Mouse (Mus musculus) forebrain, embryonic 14.5 days (tissue): ENCODE data around the gene Nek5. TPM values are rescaled to one million over a fixed set of nuclear protein-coding genes. Genes with fewer than 3 reads are reported as not detected.

Experiments
- ATAC-seq: fragments of 200-750 bp; cut with Nextera tagmentation; 2 replicates; pipeline ENCODE4 v1.8.0; 2017; ENCODE audit warnings: mild to moderate bottlenecking, moderate library complexity
- DNase-seq: peaks from one replicate; pipeline ENCODE4 v3.0.0-alpha.2; 2015; ENCODE audit warnings: low spot score
- H3K27ac ChIP-seq: fragments of 300-500 bp; sonication (generic); 2 replicates; pipeline ENCODE4 v1.5.1; 2014; ENCODE audit warnings: low read depth, mild to moderate bottlenecking, control low read depth, low read length, moderate library complexity
- H3K27me3 ChIP-seq: fragments of 300-500 bp; sonication (generic); replicated peaks from 2 replicates; pipeline ENCODE4 v1.6.1; 2014; ENCODE audit warnings: low read length, control low read depth, mixed read lengths; ENCODE audit not compliant: control insufficient read depth, insufficient read depth
- H3K36me3 ChIP-seq: fragments of 300-500 bp; sonication (generic); 2 replicates; pipeline ENCODE4 v1.6.1; 2014; ENCODE audit warnings: low read length, control low read depth; ENCODE audit not compliant: control insufficient read depth, insufficient read depth
- H3K4me1 ChIP-seq: fragments of 300-500 bp; sonication (generic); 2 replicates; pipeline ENCODE4 v1.6.1; 2014; ENCODE audit warnings: antibody characterized with exemption, low read length, control low read depth; ENCODE audit not compliant: control insufficient read depth, insufficient read depth
- H3K4me2 ChIP-seq: fragments of 300-500 bp; sonication (generic); 2 replicates; pipeline ENCODE4 v1.6.1; 2014; ENCODE audit warnings: mild to moderate bottlenecking, control low read depth, low read length
- H3K4me3 ChIP-seq: fragments of 300-500 bp; sonication (generic); 2 replicates; pipeline ENCODE4 v1.5.1; 2014; ENCODE audit warnings: low read depth, low read length, control low read depth
- H3K9ac ChIP-seq: fragments of 300-500 bp; sonication (generic); 2 replicates; pipeline ENCODE4 v1.6.1; 2014; ENCODE audit warnings: mild to moderate bottlenecking, low read length, control low read depth, moderate library complexity
- H3K9me3 ChIP-seq: fragments of 300-500 bp; sonication (generic); replicated peaks from 2 replicates; pipeline ENCODE4 v1.6.1; 2016; ENCODE audit warnings: low read length, control low read depth, mixed read lengths; ENCODE audit not compliant: control insufficient read depth
- WGBS: fragments of 180-500 bp; shearing (Covaris S2); extraction: QIAGEN DNeasy Blood & Tissue Kit; methylation state at CpG from one replicate; pipeline ENCODE4 v1.1.7; 2014; 5-methylcytosine and 5-hydroxymethylcytosine counted together
- polyA plus RNA-seq: library from polyadenylated mRNA; unstranded; fragments of >200 nt; fragmentation: Nextera tagmentation; extraction: Ambion mirVana; gene quantifications from 2 replicates; pipeline ENCODE4 v1.2.1, GENCODE M21; 2014

Gene Nek5
- polyA plus RNA-seq: 0.54 and 0.65 TPM in 2 replicates

GRCm38 (mm10) chr8:22124220-22125152 is at the start of gene Nek5:
TSS of gene Nek5 (minus strand) at chr8:22125053.
- under 1% methylated on average over 29 of the region's 29 CpGs for WGBS
- Histone ChIP-seq H3K4me1 (peaks cover 8% of the 10 kb centered on the region), H3K27me3 (no peaks in the 10 kb centered on the region), H3K36me3 (peaks cover 20% of the 10 kb centered on the region; the same call in 1 of the 2 replicates), H3K9me3 (no peaks in the 10 kb centered on the region), H3K27ac (no peak within 1 kb of the TSS), H3K4me3 (peak within 1 kb of the TSS; percentile 32), H3K9ac (peak within 1 kb of the TSS; percentile 46; the same call in 1 of the 2 replicates), H3K4me2 (peak within 1 kb of the TSS; percentile 63)
- peak; percentile 80 for ATAC-seq
- DNase-seq: peak; percentile 74

GRCm38 (mm10) chr8:22169167-22169566 is 44.3 kb upstream of the Nek5 start:
- no peak overlapping the region for H3K9ac ChIP-seq
- ATAC-seq: no peak
- H3K4me2 ChIP-seq: no peak overlapping the region
- no peaks in the 10 kb centered on the region for H3K4me1 ChIP-seq
- H3K4me3 ChIP-seq: no peak overlapping the region
- no peak for DNase-seq
- H3K9me3 ChIP-seq: no peaks in the 10 kb centered on the region
- H3K27me3 ChIP-seq: no peaks in the 10 kb centered on the region
- 88% methylated on average over 5 of the region's 5 CpGs for WGBS
- H3K27ac ChIP-seq: no peak overlapping the region
- H3K36me3 ChIP-seq: peaks cover 35% of the 10 kb centered on the region

GRCm38 (mm10) chr8:22166080-22166603 is 41.3 kb upstream of the Nek5 start, which contains the start of gene Nek3:
TSS of gene Nek3 (minus strand) at chr8:22166435.
- peak within 1 kb of the TSS; percentile 72 for H3K27ac ChIP-seq
- DNase-seq (peak; percentile 95), ATAC-seq (peak; percentile 99)
- H3K9me3 ChIP-seq: no peaks in the 10 kb centered on the region
- peak within 1 kb of the TSS; percentile 47 for H3K4me2 ChIP-seq
- H3K9ac ChIP-seq: peak within 1 kb of the TSS; percentile 62
- WGBS: under 1% methylated on average over 34 of the region's 43 CpGs
- peaks cover 26% of the 10 kb centered on the region for H3K36me3 ChIP-seq
- no peaks in the 10 kb centered on the region for H3K4me1 ChIP-seq
- H3K27me3 ChIP-seq: no peaks in the 10 kb centered on the region
- peak within 1 kb of the TSS; percentile 44 for H3K4me3 ChIP-seq

- peak overlapping the region; percentile 72; the same call in 1 of the 2 replicates for H3K27ac ChIP-seq
- no peaks in the 10 kb centered on the region for H3K9me3 ChIP-seq
- DNase-seq (no peak), ATAC-seq (peak; percentile 56)
- WGBS: 54% methylated on average over 10 of the region's 10 CpGs
- H3K27me3 ChIP-seq: no peaks in the 10 kb centered on the region
- H3K4me3 ChIP-seq: peak overlapping the region; percentile 44
- H3K9ac ChIP-seq: peak overlapping the region; percentile 62
- peak overlapping the region; percentile 47 for H3K4me2 ChIP-seq
- peaks cover 22% of the 10 kb centered on the region for H3K36me3 ChIP-seq
- no peaks in the 10 kb centered on the region for H3K4me1 ChIP-seq
Measured at GRCm38 (mm10) chr8:22165251-22166079, 40.6 kb upstream of the Nek5 start.

GRCm38 (mm10) chr8:22164431-22164830 is 39.6 kb upstream of the Nek5 start:
- Histone ChIP-seq H3K27ac (no peak overlapping the region), H3K36me3 (peaks cover 25% of the 10 kb centered on the region), H3K9me3 (no peaks in the 10 kb centered on the region), H3K4me2 (no peak overlapping the region), H3K9ac (no peak overlapping the region), H3K4me3 (no peak overlapping the region), H3K4me1 (no peaks in the 10 kb centered on the region), H3K27me3 (no peaks in the 10 kb centered on the region)
- DNase-seq: no peak
- WGBS: 96% methylated on average over 10 of the region's 10 CpGs
- ATAC-seq: no peak

- 90% methylated on average over 8 of the region's 8 CpGs for WGBS
Measured at GRCm38 (mm10) chr8:22162206-22162605, 37.4 kb upstream of the Nek5 start.

GRCm38 (mm10) chr8:22150345-22150663 is 25.5 kb upstream of the Nek5 start:
- Histone ChIP-seq H3K4me1 (no peaks in the 10 kb centered on the region), H3K9ac (no peak overlapping the region), H3K9me3 (no peaks in the 10 kb centered on the region), H3K36me3 (0 out of 2 replicates have a peak, but pooled peaks cover 5% of the 10 kb centered on the region), H3K27ac (no peak overlapping the region), H3K4me2 (no peak overlapping the region), H3K27me3 (no peaks in the 10 kb centered on the region), H3K4me3 (no peak overlapping the region)
- DNase-seq: peak; percentile 11
- no peak for ATAC-seq
- 54% methylated on average over 3 of the region's 3 CpGs for WGBS

More at GRCm38 (mm10) chr8:22162206-22162605, 37.4 kb upstream of the Nek5 start:
- ATAC-seq (no peak), DNase-seq (no peak)
- Histone ChIP-seq H3K9me3 (no peaks in the 10 kb centered on the region), H3K27ac (no peak overlapping the region), H3K4me2 (no peak overlapping the region), H3K9ac (no peak overlapping the region), H3K27me3 (no peaks in the 10 kb centered on the region), H3K36me3 (peaks cover 13% of the 10 kb centered on the region; the same call in 1 of the 2 replicates), H3K4me3 (no peak overlapping the region), H3K4me1 (no peaks in the 10 kb centered on the region)

- Histone ChIP-seq H3K4me1 (no peaks in the 10 kb centered on the region), H3K36me3 (0 out of 2 replicates have a peak, but pooled peaks cover 5% of the 10 kb centered on the region), H3K27me3 (no peaks in the 10 kb centered on the region), H3K27ac (no peak overlapping the region), H3K4me2 (no peak overlapping the region), H3K9me3 (no peaks in the 10 kb centered on the region), H3K9ac (no peak overlapping the region), H3K4me3 (no peak overlapping the region)
- WGBS: 87% methylated on average over 11 of the region's 11 CpGs
- ATAC-seq: no peak
- no peak for DNase-seq
Measured at GRCm38 (mm10) chr8:22149643-22150344, 24.9 kb upstream of the Nek5 start.
